Mouse (Mus musculus) heart, adult 9 months (tissue): ENCODE data around the gene Tmem51.

Source experiments
- DNase-seq, 2 experiments: peaks; one replicate each; pipeline ENCODE4 v3.0.0; 2022; ENCODE audit warnings: low spot score in 2 of 2

Gene Tmem51

DNA sequence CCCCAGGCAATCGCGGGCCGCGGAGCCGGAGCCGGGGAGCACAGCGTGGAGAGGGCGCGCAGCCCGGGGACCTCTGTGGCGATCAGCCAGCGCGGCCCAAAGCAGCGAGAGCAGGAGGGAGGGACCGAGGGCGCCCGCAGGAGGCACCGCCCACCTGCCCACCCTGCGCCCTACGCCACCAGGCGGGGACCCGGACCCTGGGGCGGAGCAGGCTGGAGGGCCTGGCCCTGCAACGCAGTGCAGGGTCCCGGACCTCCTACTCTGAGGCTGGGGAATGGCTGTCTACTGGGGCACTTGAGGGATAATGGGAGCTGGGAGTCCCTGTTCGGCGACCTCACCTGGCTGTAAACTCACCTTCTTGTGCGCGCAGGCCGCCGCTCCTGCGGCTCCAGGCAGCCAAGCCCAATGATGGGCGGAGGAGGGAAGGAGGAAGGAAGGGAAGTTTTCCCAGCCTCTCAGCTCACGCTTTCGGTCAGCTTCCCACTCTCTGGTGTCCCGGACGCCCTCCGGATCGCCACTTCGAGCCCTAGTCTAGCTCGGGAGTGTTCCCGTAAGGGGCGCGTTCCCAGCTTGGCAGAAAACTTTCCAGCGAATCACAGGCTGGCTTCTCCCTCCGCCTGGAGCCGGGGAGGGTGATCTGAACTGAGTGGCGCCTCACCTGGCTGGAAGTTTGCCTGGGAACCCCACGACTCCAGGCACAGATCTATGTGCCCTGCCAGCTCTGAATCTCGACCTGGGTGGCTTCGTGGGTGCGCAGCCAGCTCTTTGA, at the start of gene Tmem51:
TSS of gene Tmem51 (minus strand) at position 174 of the 769 bp plus-strand sequence.
- peak; percentile 46 to 57 for DNase-seq

DNA sequence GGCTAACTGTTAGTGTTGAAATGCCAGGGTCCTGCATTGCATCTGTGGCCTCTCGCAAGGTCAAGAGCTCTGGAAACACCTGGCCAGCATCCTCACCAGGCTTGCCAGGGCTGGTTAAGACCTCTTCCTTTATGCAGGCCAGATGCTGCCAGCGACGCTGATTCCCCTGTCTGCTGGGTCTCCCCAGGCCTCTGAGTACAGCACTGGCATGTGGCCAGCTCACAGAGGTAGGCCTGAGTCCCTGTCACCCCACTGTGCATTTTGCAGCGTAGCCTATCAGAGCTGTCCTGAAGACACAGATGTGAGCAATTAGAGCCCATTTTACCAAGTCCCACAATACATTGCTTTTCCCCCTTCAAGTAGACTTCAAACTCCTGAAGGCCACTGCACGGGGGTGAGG, 46.1 kb upstream of the Tmem51 start:
- DNase-seq: no peak

DNA sequence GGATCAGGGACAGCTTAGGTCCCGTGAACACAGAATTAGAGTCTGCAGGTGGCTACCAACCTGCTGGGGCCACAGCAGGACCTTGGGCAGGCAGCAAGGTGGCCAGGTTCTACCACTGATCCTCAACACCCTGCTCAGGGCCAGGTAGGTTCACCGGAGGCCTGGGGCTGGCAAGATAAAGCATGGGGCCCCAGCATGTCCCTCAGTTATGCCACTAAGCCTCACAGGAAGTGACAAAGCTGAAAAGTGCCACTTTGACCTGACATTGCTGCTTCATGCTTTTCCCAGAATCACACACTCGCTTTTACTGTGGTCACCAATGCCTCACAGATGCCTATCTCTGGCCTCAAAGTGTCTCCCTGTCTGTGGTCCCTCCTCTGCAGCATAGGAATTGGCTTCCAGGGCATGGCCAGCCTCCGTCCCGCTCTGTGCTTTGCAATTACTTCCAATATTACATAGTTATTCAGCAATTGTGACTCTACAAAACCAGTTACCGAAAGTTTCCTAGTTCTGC, 43.2 kb upstream of the Tmem51 start:
- no peak for DNase-seq

DNA sequence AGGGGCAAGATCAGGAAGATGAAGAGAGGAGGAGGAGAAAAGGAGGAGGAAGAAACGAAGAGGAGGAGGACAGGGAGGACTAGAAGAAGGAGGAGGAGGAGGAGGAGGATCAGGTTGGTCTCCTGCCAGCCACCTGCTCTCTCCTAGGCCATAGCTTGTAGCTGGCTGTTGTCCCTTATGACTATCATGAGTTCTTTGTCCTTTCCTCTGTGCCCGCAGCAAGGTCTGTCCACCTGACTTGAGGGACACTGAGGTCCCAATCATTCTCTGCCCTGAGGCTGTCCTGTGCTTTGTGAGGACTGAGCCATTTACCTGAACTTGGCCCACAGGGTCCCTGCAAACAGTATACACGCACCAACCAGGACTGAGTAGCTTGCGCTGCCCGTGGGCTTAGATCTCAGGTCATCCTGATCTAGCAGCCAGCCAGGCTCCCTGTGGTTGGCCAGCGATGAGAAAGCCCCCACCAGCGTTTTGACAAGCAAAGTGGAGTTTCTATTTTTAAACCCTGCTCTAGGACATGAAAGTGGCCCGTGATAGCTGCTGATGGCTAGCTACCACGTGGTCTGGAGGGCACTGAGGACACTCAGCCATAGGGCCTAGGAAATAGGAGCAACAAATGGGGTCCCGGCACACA, 42.7 kb upstream of the Tmem51 start:
- DNase-seq: peak; percentile 76 to 78

DNA sequence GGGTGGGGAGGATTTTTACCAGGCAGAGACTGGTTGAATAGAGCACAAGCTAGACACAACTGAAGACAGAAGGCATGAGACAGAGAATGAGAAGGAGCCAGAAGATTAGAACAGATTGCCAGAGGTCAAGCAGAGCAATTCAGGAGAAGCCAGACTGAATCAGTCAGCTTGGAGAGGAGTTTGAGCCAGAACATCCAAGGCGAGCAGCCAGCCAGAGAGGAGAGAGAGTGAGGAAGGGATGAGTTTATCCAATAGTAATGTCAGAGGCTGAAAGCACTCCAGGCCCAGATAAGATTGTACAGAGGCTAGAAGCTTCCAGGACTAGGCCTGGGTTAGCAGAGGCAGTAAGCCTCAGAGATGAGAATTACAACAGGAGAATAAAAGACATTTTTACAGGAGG, 37.1 kb upstream of the Tmem51 start:
- peak in 1 of 2 experiments; percentile 21 for DNase-seq

DNA sequence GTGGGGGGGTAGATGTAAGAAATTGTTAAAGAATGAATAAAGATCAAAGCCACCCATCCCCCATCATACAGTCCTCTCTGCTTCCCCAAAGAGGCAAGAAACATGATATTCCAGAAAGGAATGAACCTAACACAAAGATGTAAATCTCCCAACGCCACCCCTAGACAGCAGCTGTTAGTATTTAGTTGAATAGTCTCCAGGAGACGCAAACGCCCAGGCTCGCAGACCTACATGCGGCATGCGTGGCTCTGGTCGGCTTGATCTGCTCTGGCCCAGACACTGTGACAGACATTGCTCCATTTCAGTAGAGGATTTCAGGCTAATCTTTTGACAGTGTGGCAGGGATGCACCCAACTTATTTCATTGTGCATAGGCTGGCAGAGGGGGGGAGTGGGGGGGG, 34.4 kb upstream of the Tmem51 start:
- DNase-seq: no peak

DNA sequence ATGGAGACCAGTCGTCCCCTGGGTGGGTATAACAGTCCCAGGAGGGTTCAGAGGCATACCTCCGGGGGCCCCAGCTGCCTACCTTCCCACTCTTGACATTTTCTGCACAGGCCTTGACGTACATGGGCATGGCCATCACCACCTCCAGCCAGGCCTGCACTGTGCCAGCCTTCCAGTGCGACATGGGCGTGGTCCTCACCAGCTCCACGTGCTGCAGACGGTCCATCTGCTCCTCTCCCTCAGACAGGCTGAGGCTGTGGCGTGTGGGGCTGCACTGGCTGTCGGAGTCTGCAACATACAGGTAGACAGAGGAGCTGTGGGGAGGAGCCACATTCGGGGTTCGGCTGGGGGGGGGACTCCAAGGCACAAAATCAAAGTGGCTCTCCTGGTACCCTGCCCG, 33.9 kb upstream of the Tmem51 start:
- DNase-seq: no peak

DNA sequence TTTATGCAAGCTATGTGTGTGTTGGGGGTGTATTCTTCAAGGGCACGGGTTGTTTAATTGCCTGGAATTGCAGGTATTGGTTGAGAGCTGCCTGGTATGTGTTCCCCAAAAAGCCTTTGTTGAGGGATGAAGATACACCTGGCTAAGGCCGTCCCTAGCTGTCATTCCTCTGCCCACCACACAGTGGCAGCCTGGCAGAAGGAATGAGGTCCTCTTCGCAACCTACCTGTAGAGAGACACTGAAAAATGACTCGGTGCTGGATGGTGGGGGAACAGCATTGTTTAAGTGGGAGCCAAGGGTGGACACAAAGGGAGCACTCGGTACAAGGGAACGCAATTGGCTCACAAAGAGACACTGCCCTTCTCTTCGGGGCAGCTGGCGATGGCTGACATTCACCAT, 29.2 kb upstream of the Tmem51 start:
- no peak for DNase-seq

DNA sequence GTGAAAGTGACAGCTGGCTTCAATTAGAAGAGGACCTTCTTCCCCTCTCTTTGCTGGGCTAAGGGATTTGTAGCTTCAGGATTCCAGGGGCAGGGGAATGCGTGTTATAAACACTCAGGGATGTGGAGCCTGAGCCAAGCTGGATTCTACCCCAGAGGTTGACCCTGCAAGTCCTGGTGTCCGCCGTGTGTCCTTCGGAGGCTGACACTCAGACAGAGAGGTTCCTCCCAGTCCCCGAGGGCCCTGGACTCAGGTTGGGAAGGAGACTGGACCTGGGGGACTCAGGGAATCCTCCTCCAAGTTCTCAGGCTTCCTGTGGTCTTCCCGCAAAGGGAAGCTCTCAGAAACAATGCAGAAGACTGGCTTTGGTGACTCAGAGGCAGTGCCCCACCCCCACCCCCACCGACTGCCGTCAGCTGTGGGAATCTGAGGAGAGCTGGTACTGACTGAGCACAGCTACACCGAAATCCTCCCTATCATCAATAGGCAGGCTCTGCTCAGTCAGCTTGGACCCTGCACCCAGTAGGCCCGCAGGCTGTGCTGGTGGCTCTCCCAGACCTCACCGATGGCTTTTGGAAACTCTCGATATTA, 19.1 kb upstream of the Tmem51 start:
- no peak for DNase-seq

DNA sequence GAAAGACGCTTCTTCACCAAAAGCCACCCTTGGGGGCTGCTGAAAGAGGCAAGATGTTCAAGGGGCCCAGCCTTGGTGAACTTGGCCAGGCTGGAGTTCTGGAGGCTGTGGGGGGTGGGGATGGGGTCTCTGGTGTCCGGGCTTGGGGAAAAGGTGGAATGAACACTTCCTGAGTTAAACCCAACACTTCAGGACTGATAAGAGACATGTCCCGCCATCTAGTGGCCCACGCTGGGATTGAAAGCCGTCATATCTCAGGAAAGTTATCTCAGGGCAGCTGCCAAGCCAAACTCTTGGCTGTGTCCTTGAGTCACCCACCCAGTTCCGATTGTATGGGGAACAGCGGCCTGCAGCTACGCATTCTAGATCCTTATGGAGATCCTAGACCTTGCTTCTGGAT, 14.2 kb upstream of the Tmem51 start:
- DNase-seq: peak; percentile 65 to 87

DNA sequence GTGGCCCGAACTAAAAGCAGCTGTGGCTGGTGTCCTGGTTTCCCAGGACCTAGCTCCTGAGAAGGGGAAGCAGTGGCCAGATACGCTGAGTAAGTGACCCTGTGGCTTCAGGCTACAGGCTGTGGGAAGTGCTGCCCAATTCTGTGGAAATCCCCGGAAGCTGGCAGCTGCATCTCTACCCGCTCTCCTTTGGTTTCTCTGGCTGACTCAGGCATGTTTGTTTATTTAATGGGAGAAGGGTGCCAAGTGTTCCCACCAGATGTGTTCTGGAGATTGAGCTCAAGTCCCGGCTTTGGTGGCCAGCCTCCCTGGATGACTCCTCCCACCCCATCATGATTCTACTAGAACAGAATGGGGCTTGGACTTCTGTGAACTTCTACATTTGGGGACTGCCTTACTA, 13.8 kb upstream of the Tmem51 start:
- peak; percentile 87 to 88 for DNase-seq

DNA sequence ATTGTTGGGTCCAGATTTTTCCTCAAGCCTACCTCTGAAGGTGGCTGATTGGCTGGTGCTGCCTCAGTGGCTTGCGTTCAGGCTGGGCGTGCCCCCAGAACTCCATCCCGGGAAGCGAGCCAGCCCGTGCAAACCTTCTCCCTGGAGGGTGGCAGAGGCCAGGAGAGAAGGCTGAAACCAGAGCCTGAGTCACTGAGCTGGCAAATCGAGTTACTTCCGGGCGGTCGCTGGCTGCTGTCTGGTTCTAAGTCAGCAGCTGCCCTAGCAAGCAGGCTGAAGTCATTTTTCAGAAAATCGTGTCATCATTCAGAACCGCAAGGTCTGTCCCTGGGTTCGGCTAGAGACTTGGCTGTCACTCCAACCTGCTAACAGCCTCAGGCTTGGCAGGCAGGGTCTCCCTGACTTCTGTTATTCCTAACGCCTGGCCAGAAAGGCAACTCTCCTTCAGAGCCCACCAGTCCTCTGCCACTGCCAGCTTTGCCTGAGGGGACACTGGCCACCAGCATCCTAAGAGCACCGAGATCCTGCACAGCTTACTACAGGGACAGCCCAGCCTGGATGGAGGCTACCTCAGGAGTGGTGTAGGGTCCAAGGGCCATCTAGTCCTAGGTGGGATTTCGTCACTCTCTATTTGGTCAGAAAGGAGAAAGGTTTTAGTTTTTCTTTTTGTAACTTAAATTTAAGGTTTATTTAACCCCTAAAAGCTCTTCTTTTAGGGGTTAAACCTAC, 11.6 kb upstream of the Tmem51 start:
- peak; percentile 72 to 84 for DNase-seq

DNA sequence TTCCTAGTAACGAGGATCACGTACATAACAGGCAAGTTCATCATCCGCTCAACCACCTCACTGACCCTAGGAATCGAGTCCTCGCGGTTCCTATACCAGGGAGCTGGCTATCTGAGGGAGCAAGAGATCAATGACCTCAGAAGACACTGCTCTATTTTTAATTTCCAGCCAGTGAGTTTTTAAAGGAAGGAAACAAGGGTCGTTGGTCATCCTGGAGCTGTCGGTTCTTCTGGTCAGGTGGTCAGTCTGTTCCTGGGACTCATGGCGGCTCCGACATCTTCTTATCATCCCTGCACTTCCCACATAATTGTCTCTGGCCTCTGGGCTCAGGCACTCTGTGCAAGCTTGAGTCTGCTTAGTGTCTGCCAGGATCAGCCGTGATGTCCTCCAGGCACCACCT, 10.3 kb upstream of the Tmem51 start:
- no peak for DNase-seq

DNA sequence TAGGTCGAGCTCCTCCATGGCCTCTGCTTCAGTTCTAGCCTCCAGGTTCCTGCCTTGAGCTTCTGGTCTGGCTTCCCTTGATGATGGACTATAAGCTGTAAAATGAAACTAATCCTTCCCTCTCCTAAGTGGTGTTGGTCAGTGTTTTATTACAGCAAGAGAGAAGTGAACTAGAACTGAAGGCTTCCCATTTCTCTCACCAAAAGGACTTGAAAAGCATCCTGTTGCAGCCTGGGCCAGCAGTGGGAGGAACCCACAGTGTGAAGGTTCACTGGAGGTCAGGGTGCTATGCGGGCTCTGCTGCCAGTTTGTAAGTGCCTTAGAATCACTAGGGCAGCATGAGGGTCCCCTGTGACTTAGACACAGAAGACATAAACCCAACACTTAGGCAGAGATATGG, 7.0 kb upstream of the Tmem51 start:
- DNase-seq: no peak

DNA sequence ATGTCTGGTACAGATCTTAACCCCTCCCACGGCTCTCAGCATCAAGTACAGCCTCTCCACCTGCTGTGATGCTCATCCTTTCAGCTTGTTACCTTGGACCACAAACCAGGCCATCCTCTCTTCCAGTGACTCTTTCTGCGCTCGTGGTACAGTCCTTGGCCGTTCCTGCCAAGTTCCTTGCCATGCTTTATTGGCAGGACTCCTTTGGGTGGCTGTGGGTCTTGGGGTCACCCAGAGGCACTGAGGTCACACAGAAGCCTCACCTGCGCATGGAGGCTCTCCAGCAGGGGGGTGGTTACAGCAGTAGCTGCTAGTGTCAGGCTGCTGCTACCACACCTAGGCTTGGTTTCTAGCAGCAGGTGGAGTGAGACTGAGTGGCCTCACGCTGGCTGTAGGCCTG, 5.9 kb upstream of the Tmem51 start:
- DNase-seq: no peak

DNA sequence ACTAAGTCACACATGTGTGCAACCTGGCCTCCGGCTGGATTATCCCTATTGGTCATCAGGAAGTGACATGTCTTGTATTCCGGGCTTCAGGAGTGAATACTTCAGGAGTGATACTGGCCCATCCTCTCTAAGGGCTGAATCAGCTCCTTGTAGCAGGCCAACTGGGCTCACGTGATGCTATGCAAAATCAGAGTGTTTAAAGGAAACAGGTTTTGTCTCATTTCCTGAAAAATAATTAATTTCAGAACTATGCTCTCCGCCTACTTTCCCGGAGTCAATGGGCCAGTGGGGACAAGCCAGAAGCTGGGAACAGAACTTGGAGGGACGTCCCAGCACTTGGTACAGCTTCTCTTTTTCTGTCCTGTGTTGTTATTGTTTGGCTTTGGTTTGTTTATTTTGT, 4.7 kb upstream of the Tmem51 start:
- DNase-seq: no peak

DNA sequence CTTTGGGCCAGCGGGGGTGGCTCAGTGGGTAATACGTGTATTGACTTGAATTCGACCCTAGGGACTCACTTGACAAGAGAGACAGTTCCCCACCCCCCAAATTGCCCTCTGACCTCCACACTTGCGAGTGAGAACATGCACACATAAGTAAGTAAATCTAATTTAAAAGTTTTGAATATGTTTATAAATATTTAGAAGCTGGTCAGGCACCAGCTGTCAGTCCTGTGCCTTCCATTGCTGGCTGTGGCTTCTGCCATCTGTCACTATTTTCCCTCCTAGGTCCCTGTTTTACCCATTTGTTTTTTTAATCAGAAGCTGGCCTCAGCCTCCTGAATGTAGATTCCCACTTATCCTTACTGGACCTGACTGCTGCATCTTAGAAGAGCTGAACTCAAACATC, 4.3 kb upstream of the Tmem51 start:
- no peak for DNase-seq

DNA sequence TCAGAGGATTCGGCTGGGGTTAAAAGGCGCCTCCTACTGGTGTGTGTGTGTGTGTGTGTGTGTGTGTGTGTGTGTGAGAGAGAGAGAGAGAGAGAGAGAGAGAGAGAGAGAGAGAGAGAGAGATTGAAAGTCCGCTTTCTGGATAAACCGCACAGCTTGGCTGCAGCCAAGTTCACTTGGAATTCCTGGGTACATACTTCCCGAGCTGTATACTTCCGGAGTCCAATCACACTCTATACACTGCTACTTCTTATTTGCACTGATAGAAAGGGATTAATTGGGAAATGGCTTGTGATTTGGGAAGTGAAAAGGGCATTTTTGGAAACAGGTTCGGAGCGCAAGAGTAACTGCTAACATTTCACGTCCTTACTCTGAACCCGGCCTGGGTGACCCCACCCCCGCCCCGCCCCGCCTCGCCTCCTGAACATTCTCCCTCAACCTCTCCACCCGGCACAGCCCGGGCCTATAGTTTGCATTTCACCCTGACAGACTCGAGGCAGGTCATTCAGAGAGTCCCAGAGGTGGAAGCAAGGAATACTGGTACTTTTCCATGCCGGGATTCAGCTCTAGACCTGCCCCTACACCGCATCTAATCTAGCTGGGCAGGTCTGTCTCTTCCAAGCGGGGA, 946 bp upstream of the Tmem51 start:
- DNase-seq: no peak

DNA sequence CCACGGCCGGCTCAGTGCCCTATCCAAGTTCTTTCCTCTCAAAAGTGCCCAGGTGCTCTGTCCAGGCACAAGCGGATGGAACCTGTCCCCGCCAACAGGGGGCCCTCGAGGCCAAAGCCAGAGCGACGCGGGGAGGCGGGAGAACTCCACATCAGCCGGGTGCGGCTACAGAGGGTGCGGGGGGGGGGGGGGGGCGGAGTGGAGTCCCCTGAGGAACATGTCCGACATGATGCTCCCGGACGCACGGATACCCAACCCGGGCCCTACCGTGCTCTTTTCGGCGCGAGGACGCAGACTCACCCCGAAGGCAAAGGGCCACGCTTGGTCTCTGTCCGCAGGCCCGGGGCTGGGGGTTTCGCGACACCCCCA, 358 bp downstream of the Tmem51 start:
- DNase-seq: peak; percentile 46 to 65

DNA sequence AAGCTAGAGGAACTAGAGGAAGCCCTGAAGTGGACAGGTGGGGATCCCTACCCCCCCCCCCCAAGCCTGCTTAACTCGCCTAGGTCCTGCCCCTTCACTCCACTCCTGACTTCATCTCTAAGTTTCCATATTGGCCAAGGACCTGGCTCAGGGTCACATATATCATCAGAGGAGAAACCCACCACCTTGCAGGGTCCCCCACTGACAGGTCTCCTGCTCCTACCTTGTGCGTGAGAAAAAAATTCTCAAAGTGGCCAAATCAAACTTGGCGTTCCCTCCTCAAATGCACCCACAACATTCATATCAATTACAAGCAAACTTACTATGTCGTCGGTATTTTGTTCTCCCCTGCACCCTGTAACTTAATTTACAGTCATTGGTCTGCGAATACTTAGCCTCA, 911 bp downstream of the Tmem51 start:
- no peak for DNase-seq

DNA sequence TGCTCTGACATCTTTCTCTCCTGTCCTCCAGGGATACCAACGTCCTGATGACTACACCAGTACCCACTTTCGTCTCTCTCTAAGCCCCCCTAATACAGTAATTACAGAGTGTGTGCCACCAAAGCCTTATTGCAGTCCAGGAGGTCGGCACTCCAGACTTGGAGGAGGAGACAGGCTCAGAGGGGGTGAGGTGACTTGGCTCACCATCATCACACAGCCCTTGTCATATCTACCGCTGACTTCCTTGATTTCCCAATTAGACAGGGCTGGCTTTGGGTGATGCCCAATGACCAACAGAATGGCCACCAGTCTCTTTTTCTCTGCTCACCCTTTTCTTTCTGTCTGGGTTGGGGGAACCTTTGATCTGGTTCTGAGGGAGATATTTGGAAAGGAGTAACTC, 1.4 kb downstream of the Tmem51 start:
- DNase-seq: no peak
